ENCODE assay signal across 11 mouse cellular contexts in the genomic region with DNA sequence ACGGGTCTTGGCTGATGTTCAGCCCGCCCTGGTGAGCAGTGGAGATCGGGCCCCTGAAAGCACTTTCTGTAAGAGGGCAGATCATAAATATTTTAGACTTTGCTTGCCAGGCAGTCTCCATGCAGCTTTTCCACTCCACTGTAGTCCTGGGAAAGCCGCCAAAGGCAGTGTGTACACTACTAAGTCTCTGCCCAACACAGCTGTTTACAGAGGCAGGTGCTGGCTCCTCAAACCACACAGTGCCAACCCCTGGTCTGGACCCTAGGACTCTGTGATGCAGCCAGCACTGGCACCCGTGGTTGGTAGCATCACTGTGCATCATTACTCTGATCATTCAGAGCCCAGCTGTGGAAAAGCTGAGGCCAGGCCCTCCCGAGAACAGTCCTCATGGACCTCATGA.
A peak's percentile ranks its signal among the peaks of the same experiment; 100 is the strongest.
DNase-seq lines count a peak whose midpoint lies in the region; ATAC-seq lines count a peak whose summit lies in the region.
"Had no signal": no experiment of that assay in that cellular context is flagged by ENCODE, and none has a peak within 500 bp of the region (broad histone marks: within the 10 kb centered on the region; RNA-seq: fewer than 3 reads in every experiment).

No protein-coding gene starts in this region.

- no peaks in the 10 kb centered on the region for H3K36me3 ChIP-seq in forebrain, embryonic 12.5 days (replicated peaks)
- no peaks in the 10 kb centered on the region for H3K36me3 ChIP-seq in forebrain, embryonic 11.5 days (ENCODE audit: control insufficient read depth, insufficient read depth, low read length)
- H3K36me3 ChIP-seq in forebrain, embryonic 15.5 days = no peaks in the 10 kb centered on the region

- no peak overlapping the region for H3K4me2 ChIP-seq in forebrain, embryonic 12.5 days
- H3K4me2 ChIP-seq in forebrain, embryonic 11.5 days (ENCODE audit: low read depth, low read length, severe bottlenecking) = no peak overlapping the region
- H3K4me2 ChIP-seq in forebrain, embryonic 15.5 days (replicated peaks) = no peak overlapping the region

- H3K9me3 ChIP-seq in forebrain, embryonic 12.5 days = no peaks in the 10 kb centered on the region
- no peaks in the 10 kb centered on the region for H3K9me3 ChIP-seq in forebrain, embryonic 11.5 days (ENCODE audit: control insufficient read depth, low read length)
- no peaks in the 10 kb centered on the region for H3K9me3 ChIP-seq in forebrain, embryonic 15.5 days

- ATAC-seq in forebrain, embryonic 12.5 days (ENCODE audit: low FRiP score) = peak; percentile 14; the same call in 1 of the 2 replicates
- ATAC-seq in forebrain, embryonic 11.5 days (replicated peaks; ENCODE audit: low FRiP score) = no peak
- peak; percentile 48; the same call in 1 of the 2 replicates for ATAC-seq in forebrain, embryonic 15.5 days (replicated peaks)
- ATAC-seq in erythroblast, adult 5-6 weeks (replicated peaks; ENCODE audit: low FRiP score, poor library complexity, severe bottlenecking) = no peak
- ATAC-seq: Patski had no signal

- no peak for DNase-seq in forebrain, embryonic 11.5 days (ENCODE audit: low spot score)
- peak; percentile 7 to 19 for DNase-seq in layer of hippocampus, postnatal 10 days (ENCODE audit: low spot score in 2 of 2)
- no peak for DNase-seq in layer of hippocampus, adult 8-10 months (ENCODE audit: low spot score in 2 of 2)
- DNase-seq in lung, postnatal 10 days = peak; percentile 37
- no peak for DNase-seq in urinary bladder, postnatal 36 days (ENCODE audit: low spot score in 2 of 2)
- DNase-seq: kidney, adult 9 months had no signal

- no peaks in the 10 kb centered on the region for H3K4me1 ChIP-seq in forebrain, embryonic 12.5 days
- no peaks in the 10 kb centered on the region for H3K4me1 ChIP-seq in forebrain, embryonic 11.5 days (replicated peaks; ENCODE audit: control insufficient read depth, insufficient read depth, low read length)
- H3K4me1 ChIP-seq in forebrain, embryonic 15.5 days = 0 out of 2 replicates have a peak, but pooled peaks cover 4% of the 10 kb centered on the region
- H3K4me1 ChIP-seq: megakaryocyte, embryonic 14.5 days had no signal

- H3K27me3 ChIP-seq in forebrain, embryonic 12.5 days = no peaks in the 10 kb centered on the region
- H3K27me3 ChIP-seq in forebrain, embryonic 11.5 days (ENCODE audit: control insufficient read depth, insufficient read depth, low read length) = no peaks in the 10 kb centered on the region
- H3K27me3 ChIP-seq in forebrain, embryonic 15.5 days = no peaks in the 10 kb centered on the region
- H3K27me3 ChIP-seq: megakaryocyte, embryonic 14.5 days; Patski had no signal

- no peak overlapping the region for H3K4me3 ChIP-seq in forebrain, embryonic 12.5 days (replicated peaks)
- H3K4me3 ChIP-seq in forebrain, embryonic 11.5 days (ENCODE audit: low read depth, low read length) = no peak overlapping the region
- H3K4me3 ChIP-seq in forebrain, embryonic 15.5 days = no peak overlapping the region

- 70% methylated on average over 6 of the region's 6 CpGs for WGBS in forebrain, embryonic 12.5 days
- 82% methylated on average over 6 of the region's 6 CpGs for WGBS in forebrain, embryonic 11.5 days
- WGBS in forebrain, embryonic 15.5 days = 51% methylated on average over 6 of the region's 6 CpGs

- no peak overlapping the region for H3K27ac ChIP-seq in forebrain, embryonic 12.5 days
- no peak overlapping the region for H3K27ac ChIP-seq in forebrain, embryonic 11.5 days (ENCODE audit: low read depth, low read length)
- H3K27ac ChIP-seq in forebrain, embryonic 15.5 days (replicated peaks) = no peak overlapping the region

- no peak overlapping the region for H3K9ac ChIP-seq in forebrain, embryonic 12.5 days
- no peak overlapping the region for H3K9ac ChIP-seq in forebrain, embryonic 11.5 days (ENCODE audit: low read length)
- H3K9ac ChIP-seq in forebrain, embryonic 15.5 days (replicated peaks) = no peak overlapping the region

Comparison
In these comparisons a context has a peak if more than half of its experiments do, and no peak if none do; other contexts are left out.
1. ATAC-seq: peak in forebrain, embryonic 12.5 days (single experiment) and forebrain, embryonic 15.5 days (single experiment); none in forebrain, embryonic 11.5 days (single experiment) and erythroblast, adult 5-6 weeks (single experiment).
2. DNase-seq: peak in layer of hippocampus, postnatal 10 days (2 of 2) and lung, postnatal 10 days (single experiment); none in forebrain, embryonic 11.5 days (single experiment), layer of hippocampus, adult 8-10 months (0 of 2) and urinary bladder, postnatal 36 days (0 of 2).